Mouse (Mus musculus) midbrain, embryonic 14.5 days (tissue): ENCODE measurements around the gene Ccdc125. TPM values are rescaled to one million over a fixed set of nuclear protein-coding genes. Genes with fewer than 3 reads are reported as not detected.

ENCODE experiments used
- ATAC-seq: fragments of 200-750 bp; cut with Nextera tagmentation; 2 replicates; pipeline ENCODE4 v1.8.0; 2017; ENCODE audit warnings: moderate number of reproducible peaks, moderate library complexity; ENCODE audit not compliant: low FRiP score, low TSS enrichment
- DNase-seq: peaks from one replicate; pipeline ENCODE4 v3.0.0-alpha.2; 2015
- H3K27ac ChIP-seq: fragments of 300-500 bp; sonication (generic); replicated peaks from 2 replicates; pipeline ENCODE4 v1.5.1; 2014; ENCODE audit warnings: mild to moderate bottlenecking, low read depth, low read length, moderate library complexity
- H3K27me3 ChIP-seq: fragments of 300-500 bp; sonication (generic); 2 replicates; pipeline ENCODE4 v1.6.1; 2014; ENCODE audit warnings: low read length, control low read depth, mixed read lengths; ENCODE audit not compliant: control insufficient read depth, insufficient read depth
- H3K36me3 ChIP-seq: fragments of 300-500 bp; sonication (generic); 2 replicates; pipeline ENCODE4 v1.6.1; 2014; ENCODE audit warnings: low read length, control low read depth; ENCODE audit not compliant: control insufficient read depth, insufficient read depth
- H3K4me1 ChIP-seq: fragments of 300-500 bp; sonication (generic); 2 replicates; pipeline ENCODE4 v1.6.1; 2014; ENCODE audit warnings: mild to moderate bottlenecking, antibody characterized with exemption, low read length, control low read depth; ENCODE audit not compliant: control insufficient read depth, insufficient read depth
- H3K4me2 ChIP-seq: fragments of 300-500 bp; sonication (generic); 2 replicates; pipeline ENCODE4 v1.6.1; 2014; ENCODE audit warnings: mild to moderate bottlenecking, low read length, moderate library complexity
- H3K4me3 ChIP-seq: fragments of 300-500 bp; sonication (generic); replicated peaks from 2 replicates; pipeline ENCODE4 v1.5.1; 2014; ENCODE audit warnings: low read depth, low read length
- H3K9ac ChIP-seq: fragments of 300-500 bp; sonication (generic); replicated peaks from 2 replicates; pipeline ENCODE4 v1.6.1; 2014; ENCODE audit warnings: mild to moderate bottlenecking, low read length, moderate library complexity
- H3K9me3 ChIP-seq: fragments of 300-500 bp; sonication (generic); 2 replicates; pipeline ENCODE4 v1.6.1; 2016; ENCODE audit warnings: low read length, control low read depth, mixed read lengths; ENCODE audit not compliant: control insufficient read depth
- WGBS: fragments of 180-500 bp; shearing (Covaris S2); extraction: QIAGEN DNeasy Blood & Tissue Kit; methylation state at CpG from one replicate; pipeline ENCODE4 v1.1.7; 2014; 5-methylcytosine and 5-hydroxymethylcytosine counted together
- polyA plus RNA-seq: library from polyadenylated mRNA; unstranded; fragments of >200 nt; fragmentation: Nextera tagmentation; extraction: Ambion mirVana; gene quantifications from 2 replicates; pipeline ENCODE4 v1.2.1, GENCODE M21; 2014

The Ccdc125 gene
- 0.58 and 2.0 TPM in 2 replicates for polyA plus RNA-seq

GRCm38 (mm10) chr13:100669291-100670022, at the start of gene Ccdc125:
TSS of gene Ccdc125 (plus strand) at chr13:100669717.
- Histone ChIP-seq H3K4me1 (no peaks in the 10 kb centered on the region), H3K4me3 (peak within 1 kb of the TSS; percentile 42), H3K36me3 (peaks cover 13% of the 10 kb centered on the region; the same call in 1 of the 2 replicates), H3K9ac (peak within 1 kb of the TSS; percentile 56), H3K27me3 (0 out of 2 replicates have a peak, but pooled peaks cover 4% of the 10 kb centered on the region), H3K9me3 (no peaks in the 10 kb centered on the region), H3K27ac (no peak within 1 kb of the TSS), H3K4me2 (peak within 1 kb of the TSS; percentile 86)
- under 1% methylated on average over 44 of the region's 44 CpGs for WGBS
- DNase-seq, result peak; percentile 58
- peak; percentile 46; the same call in 1 of the 2 replicates for ATAC-seq

DNA sequence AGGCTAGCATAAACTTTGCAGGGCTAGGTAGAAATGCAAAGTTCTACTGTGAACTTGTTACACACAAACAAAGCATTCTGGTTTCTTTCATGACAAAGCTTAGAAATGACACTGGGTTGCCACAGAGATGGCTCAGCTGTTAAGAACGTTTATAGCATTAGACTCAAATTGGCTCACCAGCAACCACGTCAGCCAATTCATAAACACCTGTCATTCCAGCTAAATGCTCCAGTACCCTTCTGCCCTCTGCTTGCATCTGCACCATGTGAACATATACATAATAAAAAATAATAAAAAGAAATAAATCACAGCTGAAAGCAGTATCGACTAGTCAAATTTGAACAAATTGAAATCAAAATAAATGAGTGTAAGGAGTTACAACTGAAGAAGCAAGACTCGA, 47.3 kb upstream of the Ccdc125 start:
- no peak overlapping the region for H3K27ac ChIP-seq

GRCm38 (mm10) chr13:100634106-100634691, 35.3 kb upstream of the Ccdc125 start:
- no peak overlapping the region for H3K4me3 ChIP-seq

More for the DNA sequence above, 47.3 kb upstream of the Ccdc125 start:
- Histone ChIP-seq H3K36me3 (peaks cover 78% of the 10 kb centered on the region), H3K4me1 (no peaks in the 10 kb centered on the region), H3K4me3 (no peak overlapping the region), H3K9me3 (no peaks in the 10 kb centered on the region), H3K4me2 (no peak overlapping the region), H3K9ac (no peak overlapping the region), H3K27me3 (peaks cover 4% of the 10 kb centered on the region; the same call in 1 of the 2 replicates)
- DNase-seq (no peak), ATAC-seq (no peak)
- WGBS, result 90% methylated on average over 4 of the region's 4 CpGs

DNA sequence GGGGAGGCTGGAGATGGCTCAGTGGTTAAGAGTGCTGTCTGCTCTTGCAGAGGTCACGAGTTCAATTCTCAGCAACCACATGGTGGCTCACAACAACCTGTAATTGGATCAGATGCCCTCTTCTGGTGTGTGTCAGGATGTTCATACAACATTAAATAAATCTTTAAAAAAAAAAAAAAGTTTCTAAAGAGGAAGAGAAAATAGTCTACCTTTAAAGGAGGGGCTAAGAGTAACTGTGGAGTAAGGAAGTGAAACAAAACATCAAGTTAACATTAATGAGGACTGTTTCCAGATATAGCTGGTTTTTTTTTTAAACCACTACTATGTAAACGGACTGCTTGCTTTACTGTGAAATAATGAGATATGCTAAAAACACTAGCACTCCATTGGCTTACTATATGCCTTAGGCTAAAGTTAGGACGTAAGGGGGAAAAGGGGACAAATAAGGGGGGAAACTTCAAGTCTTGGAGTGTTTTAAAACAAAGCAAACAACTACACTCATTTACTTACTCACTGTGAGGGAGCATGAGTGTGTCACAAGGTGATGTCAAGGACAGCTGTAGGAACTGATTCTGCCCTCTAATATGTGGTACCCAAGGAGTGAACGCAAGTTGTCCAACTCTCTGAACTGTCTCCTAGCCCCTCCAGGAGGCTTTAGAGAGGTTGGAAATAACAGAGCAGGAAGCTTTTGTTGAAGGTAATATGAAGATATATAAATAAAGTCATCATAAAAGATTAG, 26.9 kb upstream of the Ccdc125 start:
- no peak overlapping the region for H3K27ac ChIP-seq
- H3K27me3 ChIP-seq, result no peaks in the 10 kb centered on the region
- no peak overlapping the region for H3K4me3 ChIP-seq
- DNase-seq, result no peak
- no peaks in the 10 kb centered on the region for H3K9me3 ChIP-seq
- H3K4me2 ChIP-seq, result no peak overlapping the region
- WGBS, result 94% methylated on average over 4 of the region's 4 CpGs
- no peak overlapping the region for H3K9ac ChIP-seq
- H3K36me3 ChIP-seq, result peaks cover 85% of the 10 kb centered on the region
- ATAC-seq, result no peak
- H3K4me1 ChIP-seq, result no peaks in the 10 kb centered on the region

More at GRCm38 (mm10) chr13:100634106-100634691, 35.3 kb upstream of the Ccdc125 start:
- DNase-seq, result no peak
- Histone ChIP-seq H3K36me3 (peaks cover 79% of the 10 kb centered on the region), H3K9me3 (no peaks in the 10 kb centered on the region), H3K9ac (no peak overlapping the region), H3K4me2 (no peak overlapping the region), H3K27ac (no peak overlapping the region), H3K4me1 (no peaks in the 10 kb centered on the region), H3K27me3 (no peaks in the 10 kb centered on the region)
- ATAC-seq, result no peak
- WGBS, result 98% methylated on average over 3 of the region's 3 CpGs

DNA sequence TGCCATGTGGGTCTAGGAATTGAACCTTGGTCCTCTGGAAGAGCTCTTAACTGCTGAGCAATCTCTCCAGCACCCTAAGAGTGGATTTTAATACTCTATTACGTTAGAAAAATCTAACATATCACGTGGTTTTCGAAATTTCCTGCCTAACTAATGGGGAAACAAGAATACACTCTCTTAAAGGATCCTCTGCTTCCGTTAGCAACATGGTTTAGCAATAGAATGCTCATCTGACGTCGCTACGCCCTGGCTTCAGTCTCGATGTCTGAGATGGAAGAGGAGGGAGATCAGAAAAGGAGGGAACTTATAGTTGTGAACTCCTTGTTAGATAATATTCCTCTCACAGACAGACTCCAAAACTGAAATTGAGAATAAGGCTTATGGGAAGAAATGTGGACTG, 21.3 kb upstream of the Ccdc125 start:
- no peak overlapping the region for H3K4me3 ChIP-seq
- no peaks in the 10 kb centered on the region for H3K9me3 ChIP-seq
- no peaks in the 10 kb centered on the region for H3K27me3 ChIP-seq
- no peak overlapping the region for H3K27ac ChIP-seq
- H3K4me2 ChIP-seq, result no peak overlapping the region
- no peak overlapping the region for H3K9ac ChIP-seq
- peaks cover 5% of the 10 kb centered on the region; the same call in 1 of the 2 replicates for H3K4me1 ChIP-seq
- WGBS, result 95% methylated on average over 8 of the region's 8 CpGs
- H3K36me3 ChIP-seq, result peaks cover 42% of the 10 kb centered on the region
- ATAC-seq (no peak), DNase-seq (no peak)

GRCm38 (mm10) chr13:100650550-100651438, 18.7 kb upstream of the Ccdc125 start, which contains the start of the genes Ak6 and Rad17:
TSS of gene Ak6 (plus strand) at chr13:100650979.
TSS of gene Rad17 (minus strand) at chr13:100651051.
- Histone ChIP-seq H3K36me3 (peaks cover 19% of the 10 kb centered on the region), H3K27me3 (no peaks in the 10 kb centered on the region), H3K27ac (peak within 1 kb of the TSS; percentile 98), H3K4me2 (peak within 1 kb of the TSS; percentile 67), H3K4me3 (peak within 1 kb of the TSS; percentile 91), H3K9ac (peak within 1 kb of the TSS; percentile 87), H3K4me1 (peaks cover 5% of the 10 kb centered on the region; the same call in 1 of the 2 replicates), H3K9me3 (no peaks in the 10 kb centered on the region)
- ATAC-seq (peak; percentile 99), DNase-seq (peak; percentile 96)
- WGBS, result under 1% methylated on average over 73 of the region's 73 CpGs

- WGBS, result 1% methylated on average over 61 of the region's 63 CpGs
Measured at GRCm38 (mm10) chr13:100651439-100652186, 17.9 kb upstream of the Ccdc125 start, which contains the start of gene Taf9. TSS of gene Taf9 (plus strand) at chr13:100651579.

More at GRCm38 (mm10) chr13:100651439-100652186, 17.9 kb upstream of the Ccdc125 start, which contains the start of gene Taf9:
- ATAC-seq, result no peak; the same call in 1 of the 2 replicates
- peak; percentile 3 for DNase-seq
- Histone ChIP-seq H3K9ac (peak within 1 kb of the TSS; percentile 87), H3K4me3 (peak within 1 kb of the TSS; percentile 91), H3K27ac (peak within 1 kb of the TSS; percentile 98), H3K4me2 (peak within 1 kb of the TSS; percentile 67), H3K9me3 (no peaks in the 10 kb centered on the region), H3K27me3 (no peaks in the 10 kb centered on the region), H3K4me1 (peaks cover 5% of the 10 kb centered on the region; the same call in 1 of the 2 replicates), H3K36me3 (peaks cover 15% of the 10 kb centered on the region)
